Mouse (Mus musculus): ENCODE measurements around the gene Ak3. TPM values are rescaled to one million over a fixed set of nuclear protein-coding genes. Genes with fewer than 3 reads are reported as not detected.

The Ak3 gene
- polyA plus RNA-seq, 1 experiment = 155 TPM

DNA sequence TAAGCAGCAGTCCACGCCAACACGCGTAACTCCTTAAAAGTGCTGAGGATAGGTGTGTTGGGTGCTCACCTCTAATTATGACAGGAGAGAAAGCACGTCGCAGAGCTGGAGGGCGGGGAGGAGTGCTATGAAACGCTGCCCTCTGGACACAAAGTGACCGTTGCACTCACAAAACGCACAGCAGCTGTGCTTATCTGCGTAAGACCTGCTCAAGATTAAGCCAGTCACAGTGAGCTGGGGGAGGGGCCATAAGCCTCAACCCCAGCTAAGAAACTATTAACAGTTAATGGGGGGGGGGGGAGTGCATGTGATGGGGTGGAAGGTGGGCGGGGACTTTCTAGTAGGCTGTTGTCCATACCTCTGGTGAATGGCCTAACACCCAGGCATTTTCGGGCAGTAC is 5.0 kb upstream of the Ak3 start:
- Histone ChIP-seq H3K27me3 (replicated peaks; ENCODE audit: control insufficient read depth, insufficient read depth, low read length) (no peaks in the 10 kb centered on the region), H3K36me3 (ENCODE audit: control insufficient read depth, insufficient read depth, low read length) (no peaks in the 10 kb centered on the region), H3K4me1 (ENCODE audit: control insufficient read depth, insufficient read depth, low read length) (no peaks in the 10 kb centered on the region), H3K4me3 (ENCODE audit: insufficient read depth, low read depth, low read length) (no peak overlapping the region), H3K27ac (ENCODE audit: insufficient read depth, low read depth, low read length) (no peak overlapping the region)
- WGBS = 92% methylated on average over 12 of the region's 12 CpGs
- TF ChIP-seq POLR2A (IDR thresholded peaks at IDR 0.05; ENCODE audit: low read depth, low read length) (no peak), CTCF (conservative IDR thresholded peaks at IDR 0.05; ENCODE audit: insufficient read depth, insufficient read length, low read depth, low read length) (no peak)
- DNase-seq = no peak

- Histone ChIP-seq H3K27me3 (replicated peaks; ENCODE audit: control insufficient read depth, insufficient read depth, low read length) (no peaks in the 10 kb centered on the region), H3K4me3 (ENCODE audit: insufficient read depth, low read depth, low read length) (no peak overlapping the region), H3K27ac (ENCODE audit: insufficient read depth, low read depth, low read length) (no peak overlapping the region), H3K4me1 (ENCODE audit: control insufficient read depth, insufficient read depth, low read length) (peaks cover 6% of the 10 kb centered on the region; the same call in 1 of the 2 replicates), H3K36me3 (ENCODE audit: control insufficient read depth, insufficient read depth, low read length) (no peaks in the 10 kb centered on the region)
- DNase-seq = no peak
- TF ChIP-seq POLR2A (IDR thresholded peaks at IDR 0.05; ENCODE audit: low read depth, low read length) (no peak), CTCF (conservative IDR thresholded peaks at IDR 0.05; ENCODE audit: insufficient read depth, insufficient read length, low read depth, low read length) (no peak)
- 84% methylated on average over 9 of the region's 9 CpGs for WGBS
Observed at GRCm38 (mm10) chr19:29050186-29050980, 2.6 kb upstream of the Ak3 start.

GRCm38 (mm10) chr19:29049401-29050075 is 1.8 kb upstream of the Ak3 start:
- H3K4me1 ChIP-seq (ENCODE audit: control insufficient read depth, insufficient read depth, low read length) = peaks cover 9% of the 10 kb centered on the region; the same call in 1 of the 2 replicates
- H3K4me3 ChIP-seq (ENCODE audit: insufficient read depth, low read depth, low read length) = no peak overlapping the region
- WGBS = 78% methylated on average over 12 of the region's 12 CpGs
- DNase-seq = no peak
- H3K36me3 ChIP-seq (ENCODE audit: control insufficient read depth, insufficient read depth, low read length) = no peaks in the 10 kb centered on the region
- H3K27ac ChIP-seq (ENCODE audit: insufficient read depth, low read depth, low read length) = no peak overlapping the region
- no peak for TF ChIP-seq POLR2A (IDR thresholded peaks at IDR 0.05; ENCODE audit: low read depth, low read length)
- TF ChIP-seq CTCF (conservative IDR thresholded peaks at IDR 0.05; ENCODE audit: insufficient read depth, insufficient read length, low read depth, low read length) = no peak
- H3K27me3 ChIP-seq (replicated peaks; ENCODE audit: control insufficient read depth, insufficient read depth, low read length) = no peaks in the 10 kb centered on the region

DNA sequence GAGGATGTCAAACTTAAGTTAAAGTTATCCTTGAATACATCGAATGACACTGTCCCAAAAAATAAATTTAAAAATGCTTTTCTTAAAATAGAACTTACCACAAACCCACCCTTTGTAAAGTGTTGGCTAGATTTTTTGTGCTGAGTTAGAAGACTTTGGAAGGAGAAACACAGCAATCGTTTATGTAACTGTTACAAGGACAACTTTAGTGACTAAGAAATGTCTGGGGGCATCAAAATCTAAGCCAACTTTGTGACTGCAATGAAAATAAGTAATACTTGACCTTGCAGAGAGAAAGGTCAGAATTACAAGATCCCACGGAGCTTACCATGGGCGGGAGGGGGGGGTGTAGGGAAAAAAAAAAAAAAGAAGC is 814 bp downstream of the Ak3 start:
- Histone ChIP-seq H3K4me1 (ENCODE audit: control insufficient read depth, insufficient read depth, low read length) (peaks cover 13% of the 10 kb centered on the region; the same call in 1 of the 2 replicates), H3K27ac (ENCODE audit: insufficient read depth, low read depth, low read length) (peak overlapping the region; percentile 99), H3K4me3 (ENCODE audit: insufficient read depth, low read depth, low read length) (peak overlapping the region; percentile 92), H3K27me3 (replicated peaks; ENCODE audit: control insufficient read depth, insufficient read depth, low read length) (no peaks in the 10 kb centered on the region), H3K36me3 (ENCODE audit: control insufficient read depth, insufficient read depth, low read length) (no peaks in the 10 kb centered on the region)
- TF ChIP-seq POLR2A (IDR thresholded peaks at IDR 0.05; ENCODE audit: low read depth, low read length) (no peak), CTCF (conservative IDR thresholded peaks at IDR 0.05; ENCODE audit: insufficient read depth, insufficient read length, low read depth, low read length) (no peak)
- DNase-seq = peak; percentile 51
- WGBS = 7% methylated on average over 4 of the region's 4 CpGs

GRCm38 (mm10) chr19:29045956-29046650 is 1.7 kb downstream of the Ak3 start:
- 21% methylated on average over 15 of the region's 15 CpGs for WGBS
- H3K36me3 ChIP-seq (ENCODE audit: control insufficient read depth, insufficient read depth, low read length) = no peaks in the 10 kb centered on the region
- peaks cover 13% of the 10 kb centered on the region; the same call in 1 of the 2 replicates for H3K4me1 ChIP-seq (ENCODE audit: control insufficient read depth, insufficient read depth, low read length)
- H3K27me3 ChIP-seq (replicated peaks; ENCODE audit: control insufficient read depth, insufficient read depth, low read length) = no peaks in the 10 kb centered on the region
- H3K4me3 ChIP-seq (ENCODE audit: insufficient read depth, low read depth, low read length) = peak overlapping the region; percentile 59
- peak overlapping the region; percentile 91 for H3K27ac ChIP-seq (ENCODE audit: insufficient read depth, low read depth, low read length)
- TF ChIP-seq CTCF (conservative IDR thresholded peaks at IDR 0.05; ENCODE audit: insufficient read depth, insufficient read length, low read depth, low read length) (0 out of 2 replicates have a peak, but pooled peaks have one; percentile 1), POLR2A (IDR thresholded peaks at IDR 0.05; ENCODE audit: low read depth, low read length) (no peak)
- peak; percentile 52 for DNase-seq

DNA sequence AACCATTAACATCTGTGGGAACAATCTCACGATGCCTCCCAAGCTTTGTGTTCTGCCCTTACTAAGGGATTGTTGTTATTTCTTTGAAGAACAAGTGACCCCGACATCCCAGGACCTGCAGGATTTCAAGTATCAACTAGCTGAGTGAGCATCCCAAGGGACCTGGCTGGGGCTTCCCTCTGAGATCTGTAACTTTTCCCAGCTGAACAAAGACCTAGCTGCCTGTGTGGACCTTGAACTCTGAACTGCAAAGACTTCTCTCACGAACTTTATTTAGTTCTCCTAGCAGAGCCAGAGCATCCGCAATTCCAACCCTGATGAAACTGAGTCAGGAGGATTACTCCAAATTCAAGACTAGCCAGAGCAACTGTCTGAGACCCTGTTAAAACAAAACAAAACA is 2.4 kb downstream of the Ak3 start:
- WGBS = 28% methylated on average over 4 of the region's 4 CpGs
- TF ChIP-seq POLR2A (IDR thresholded peaks at IDR 0.05; ENCODE audit: low read depth, low read length) (no peak), CTCF (conservative IDR thresholded peaks at IDR 0.05; ENCODE audit: insufficient read depth, insufficient read length, low read depth, low read length) (no peak)
- no peak overlapping the region for H3K27ac ChIP-seq (ENCODE audit: insufficient read depth, low read depth, low read length)
- no peaks in the 10 kb centered on the region for H3K36me3 ChIP-seq (ENCODE audit: control insufficient read depth, insufficient read depth, low read length)
- DNase-seq = peak; percentile 79
- no peaks in the 10 kb centered on the region for H3K27me3 ChIP-seq (replicated peaks; ENCODE audit: control insufficient read depth, insufficient read depth, low read length)
- H3K4me1 ChIP-seq (ENCODE audit: control insufficient read depth, insufficient read depth, low read length) = peaks cover 13% of the 10 kb centered on the region; the same call in 1 of the 2 replicates
- H3K4me3 ChIP-seq (ENCODE audit: insufficient read depth, low read depth, low read length) = no peak overlapping the region

All from kidney, adult 2 months (tissue).